In genomic region chr11:45200714-45201405, GRCm38 (mm10) we compare ENCODE assay signal across 17 mouse cellular contexts.
A peak's percentile ranks its signal among the peaks of the same experiment; 100 is the strongest.
DNase-seq lines count a peak whose midpoint lies in the region; ATAC-seq lines count a peak whose summit lies in the region.
"Had no signal": no experiment of that assay in that cellular context is flagged by ENCODE, and none has a peak within 500 bp of the region (broad histone marks: within the 10 kb centered on the region; RNA-seq: fewer than 3 reads in every experiment).

No protein-coding gene starts in this region.

- DNase-seq in heart, adult 18-20 months: peak; percentile 33 to 51
- DNase-seq in heart, postnatal 36 days: no peak
- no peak for DNase-seq in liver, embryonic 11.5 days (ENCODE audit: low spot score)
- no peak for DNase-seq in neural tube, embryonic 10.5 days (ENCODE audit: extremely low spot score, low spot score)
- DNase-seq: cerebellum, adult 9-11 months; layer of hippocampus, adult 9-11 months; right cerebral cortex, postnatal 25 days; thymus, adult 2 months had no signal

- H3K36me3 ChIP-seq in liver, embryonic 15.5 days (replicated peaks): no peaks in the 10 kb centered on the region
- no peaks in the 10 kb centered on the region for H3K36me3 ChIP-seq in liver, embryonic 11.5 days (ENCODE audit: control insufficient read depth, insufficient read depth, low read length)
- no peaks in the 10 kb centered on the region for H3K36me3 ChIP-seq in liver, embryonic 16.5 days (ENCODE audit: control insufficient read depth, insufficient read depth)
- no peaks in the 10 kb centered on the region for H3K36me3 ChIP-seq in midbrain, embryonic 16.5 days (ENCODE audit: control insufficient read depth, insufficient read depth, low read length)
- H3K36me3 ChIP-seq: heart, embryonic 15.5 days; hindbrain, embryonic 13.5 days; lung, embryonic 15.5 days; midbrain, embryonic 10.5 days had no signal

- H3K4me1 ChIP-seq in liver, embryonic 15.5 days (replicated peaks): no peaks in the 10 kb centered on the region
- H3K4me1 ChIP-seq in liver, embryonic 11.5 days (replicated peaks; ENCODE audit: control insufficient read depth, insufficient read depth, low read length): no peaks in the 10 kb centered on the region
- no peaks in the 10 kb centered on the region for H3K4me1 ChIP-seq in liver, embryonic 16.5 days (ENCODE audit: control insufficient read depth, low read depth, low read length)
- H3K4me1 ChIP-seq in midbrain, embryonic 16.5 days (ENCODE audit: control insufficient read depth, insufficient read depth, low read length): no peaks in the 10 kb centered on the region
- H3K4me1 ChIP-seq: heart, embryonic 15.5 days; hindbrain, embryonic 13.5 days; lung, embryonic 15.5 days; midbrain, embryonic 10.5 days had no signal

- WGBS in liver, embryonic 15.5 days (ENCODE audit: insufficient replicate concordance): 46% methylated on average over 9 of the region's 9 CpGs
- 80% methylated on average over 9 of the region's 9 CpGs for WGBS in liver, embryonic 11.5 days
- 47% methylated on average over 9 of the region's 9 CpGs for WGBS in liver, embryonic 16.5 days (ENCODE audit: insufficient replicate concordance)
- 77% methylated on average over 9 of the region's 9 CpGs for WGBS in midbrain, embryonic 16.5 days

- no peak overlapping the region for H3K4me3 ChIP-seq in liver, embryonic 15.5 days (replicated peaks)
- no peak overlapping the region for H3K4me3 ChIP-seq in liver, embryonic 11.5 days (ENCODE audit: low read depth, low read length)
- H3K4me3 ChIP-seq in liver, embryonic 16.5 days (ENCODE audit: low read depth, low read length): no peak overlapping the region
- H3K4me3 ChIP-seq in midbrain, embryonic 16.5 days (ENCODE audit: low read depth, low read length): no peak overlapping the region
- H3K4me3 ChIP-seq: heart, embryonic 15.5 days; hindbrain, embryonic 13.5 days; lung, embryonic 15.5 days; midbrain, embryonic 10.5 days had no signal

- no peaks in the 10 kb centered on the region for H3K9me3 ChIP-seq in liver, embryonic 15.5 days (replicated peaks)
- H3K9me3 ChIP-seq in liver, embryonic 11.5 days (ENCODE audit: control insufficient read depth, low read length): no peaks in the 10 kb centered on the region
- H3K9me3 ChIP-seq in liver, embryonic 16.5 days (replicated peaks; ENCODE audit: control insufficient read depth, low read length): no peaks in the 10 kb centered on the region
- H3K9me3 ChIP-seq in midbrain, embryonic 16.5 days (replicated peaks; ENCODE audit: control insufficient read depth, low read length, poor library complexity, severe bottlenecking): no peaks in the 10 kb centered on the region
- H3K9me3 ChIP-seq: heart, embryonic 15.5 days; hindbrain, embryonic 13.5 days; lung, embryonic 15.5 days; midbrain, embryonic 10.5 days had no signal

- H3K27ac ChIP-seq in liver, embryonic 15.5 days (replicated peaks): peak overlapping the region; percentile 48; the same call in 1 of the 2 replicates
- no peak overlapping the region for H3K27ac ChIP-seq in liver, embryonic 11.5 days (ENCODE audit: low read depth, low read length)
- peak overlapping the region; percentile 72 for H3K27ac ChIP-seq in liver, embryonic 16.5 days (ENCODE audit: low read length)
- no peak overlapping the region for H3K27ac ChIP-seq in midbrain, embryonic 16.5 days (ENCODE audit: low read length)
- H3K27ac ChIP-seq: heart, embryonic 15.5 days; hindbrain, embryonic 13.5 days; lung, embryonic 15.5 days; midbrain, embryonic 10.5 days had no signal

- intact Hi-C loops in heart, postnatal 36 days (cut with DNase I): no loop called here

- no peaks in the 10 kb centered on the region for H3K27me3 ChIP-seq in liver, embryonic 15.5 days
- H3K27me3 ChIP-seq in liver, embryonic 11.5 days (replicated peaks; ENCODE audit: control insufficient read depth, insufficient read depth, low read length): no peaks in the 10 kb centered on the region
- no peaks in the 10 kb centered on the region for H3K27me3 ChIP-seq in liver, embryonic 16.5 days (ENCODE audit: control insufficient read depth, insufficient read depth, low read depth, low read length)
- no peaks in the 10 kb centered on the region for H3K27me3 ChIP-seq in midbrain, embryonic 16.5 days (ENCODE audit: control insufficient read depth, insufficient read depth, low read depth, low read length)
- H3K27me3 ChIP-seq: heart, embryonic 15.5 days; hindbrain, embryonic 13.5 days; lung, embryonic 15.5 days had no signal

- no peak overlapping the region for H3K4me2 ChIP-seq in liver, embryonic 15.5 days
- no peak overlapping the region for H3K4me2 ChIP-seq in liver, embryonic 11.5 days
- no peak overlapping the region for H3K4me2 ChIP-seq in liver, embryonic 16.5 days (ENCODE audit: low read depth, low read length)
- no peak overlapping the region for H3K4me2 ChIP-seq in midbrain, embryonic 16.5 days (ENCODE audit: low read length)
- H3K4me2 ChIP-seq: heart, embryonic 15.5 days; hindbrain, embryonic 13.5 days; lung, embryonic 15.5 days had no signal

- H3K9ac ChIP-seq in liver, embryonic 15.5 days: no peak overlapping the region
- H3K9ac ChIP-seq in liver, embryonic 11.5 days (ENCODE audit: low read depth, low read length): no peak overlapping the region
- H3K9ac ChIP-seq in liver, embryonic 16.5 days (ENCODE audit: low read depth, low read length): no peak overlapping the region
- no peak overlapping the region for H3K9ac ChIP-seq in midbrain, embryonic 16.5 days (ENCODE audit: low read depth, low read length)
- H3K9ac ChIP-seq: heart, embryonic 15.5 days; hindbrain, embryonic 13.5 days; lung, embryonic 15.5 days had no signal

- ATAC-seq in liver, embryonic 15.5 days (ENCODE audit: insufficient read depth): peak; percentile 54
- ATAC-seq in liver, embryonic 11.5 days (replicated peaks; ENCODE audit: low FRiP score): no peak
- ATAC-seq in liver, embryonic 16.5 days (ENCODE audit: low read depth): peak; percentile 82
- ATAC-seq in midbrain, embryonic 16.5 days: no peak
- ATAC-seq: activated CD4-positive, CD25-positive, alpha-beta regulatory T cell, adult 4 months; intestine, embryonic 16.5 days had no signal

Comparison
In these comparisons a context has a peak if more than half of its experiments do, and no peak if none do; other contexts are left out.
1. DNase-seq: peak in heart, adult 18-20 months (2 of 2); none in heart, postnatal 36 days (0 of 2), liver, embryonic 11.5 days (single experiment) and neural tube, embryonic 10.5 days (single experiment).
2. ATAC-seq: peak in liver, embryonic 15.5 days (single experiment) and liver, embryonic 16.5 days (single experiment); none in liver, embryonic 11.5 days (single experiment) and midbrain, embryonic 16.5 days (single experiment).
3. H3K27ac ChIP-seq: peak in liver, embryonic 15.5 days (single experiment) and liver, embryonic 16.5 days (single experiment); none in liver, embryonic 11.5 days (single experiment) and midbrain, embryonic 16.5 days (single experiment).